Mouse (Mus musculus): ENCODE data around the gene Slc7a11.

DNA sequence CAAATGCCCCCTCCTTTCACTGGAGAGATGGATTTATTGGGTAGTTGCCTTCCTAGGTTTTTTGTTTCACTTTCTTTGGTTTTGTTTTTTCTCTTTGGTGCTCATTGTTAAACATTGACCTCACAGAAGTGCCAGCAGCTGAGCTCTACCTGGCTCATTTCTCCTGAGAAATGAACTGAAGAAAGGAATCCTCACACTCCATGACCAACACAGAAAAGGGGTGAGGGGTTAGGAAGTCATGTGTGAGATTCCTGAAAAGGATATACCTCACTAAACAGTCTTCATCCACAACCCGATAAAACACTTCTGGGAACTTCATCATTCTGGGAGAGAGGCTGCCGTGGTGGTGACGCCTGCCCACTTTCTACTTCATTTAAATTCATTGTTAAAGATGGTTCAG is 207.4 kb downstream of the Slc7a11 start:
- no peak for TF ChIP-seq CTCF (IDR thresholded peaks at IDR 0.05; ENCODE audit: low read depth)
- TF ChIP-seq EP300 (optimal IDR thresholded peaks at IDR 0.05) = no peak
